Mouse (Mus musculus) megakaryocyte, embryonic 14.5 days (primary cell): ENCODE data around the gene Miip.

Experiments
- FLI1 ChIP-seq: IDR thresholded peaks from 2 replicates; pipeline ENCODE4 v1.6.1; 2012; ENCODE audit warnings: low read length, inconsistent platforms, mixed read lengths
- GATA1 ChIP-seq: IDR thresholded peaks from 3 replicates; pipeline ENCODE4 v1.6.1; 2012; ENCODE audit warnings: mixed read lengths, low read length, inconsistent platforms, borderline replicate concordance

- no peak for TF ChIP-seq GATA1
- no peak for TF ChIP-seq FLI1
These were observed 622 bp upstream of the Miip start for GRCm38 (mm10) chr4:147869238-147869637.
